Mouse (Mus musculus): ENCODE measurements around the gene Ccdc33. TPM values are rescaled to one million over a fixed set of nuclear protein-coding genes. Genes with fewer than 3 reads are reported as not detected.

The Ccdc33 gene
- total and polyA plus RNA-seq, 3 experiments, result 0.21 to 1.0 TPM; not detected in 1

GRCm38 (mm10) chr9:58110787-58111186 is 7.8 kb downstream of the Ccdc33 start:
- TF ChIP-seq CHD2 (IDR thresholded peaks at IDR 0.05; ENCODE audit: low read length) (no peak), ZNF384 (IDR thresholded peaks at IDR 0.05; ENCODE audit: low read depth, low read length) (no peak), CTCF (conservative IDR thresholded peaks at IDR 0.05 in 1 of 2, IDR thresholded peaks at IDR 0.05 in 1 of 2; ENCODE audit: low read depth in 2 of 2, low read length in 2 of 2) (no peak), NELFE (IDR thresholded peaks at IDR 0.05; ENCODE audit: low read depth, low read length) (no peak), ZKSCAN1 (IDR thresholded peaks at IDR 0.05; ENCODE audit: borderline replicate concordance, low read depth, low read length) (no peak), MYC (IDR thresholded peaks at IDR 0.05; ENCODE audit: low read depth, low read length) (no peak), SIN3A (IDR thresholded peaks at IDR 0.05; ENCODE audit: low read length) (no peak), USF1 (IDR thresholded peaks at IDR 0.05; ENCODE audit: low read depth, low read length) (no peak), PAX5 (IDR thresholded peaks at IDR 0.05; ENCODE audit: low read length) (no peak), RAD21 (IDR thresholded peaks at IDR 0.05; ENCODE audit: low read depth, low read length) (no peak), MAFK (IDR thresholded peaks at IDR 0.05; ENCODE audit: insufficient replicate concordance, low read length) (no peak), TCF12 (IDR thresholded peaks at IDR 0.05; ENCODE audit: low read depth, low read length) (no peak), CHD1 (IDR thresholded peaks at IDR 0.05; ENCODE audit: low read depth, low read length) (no peak), MAZ (IDR thresholded peaks at IDR 0.05; ENCODE audit: low read depth, low read length) (no peak)
- in situ Hi-C loops (cut with MboI; ENCODE audit: low pct_ligation_motif_present, low pct_unique_long_range_greater_than_20kb, low sequenced_read_pairs), result no loop called here
- dilution Hi-C loops (cut with MboI; ENCODE audit: extremely low pct_ligation_motif_present, extremely low pct_unique_long_range_greater_than_20kb, low sequenced_read_pairs), result no loop called here

GRCm38 (mm10) chr9:58107494-58107893 is 11.1 kb downstream of the Ccdc33 start:
- dilution Hi-C loops (cut with MboI; ENCODE audit: extremely low pct_ligation_motif_present, extremely low pct_unique_long_range_greater_than_20kb, low sequenced_read_pairs), result no loop called here

More at GRCm38 (mm10) chr9:58110787-58111186, 7.8 kb downstream of the Ccdc33 start:
- no peak overlapping the region for H3K4me2 ChIP-seq (ENCODE audit: insufficient read depth, low read depth, poor library complexity, severe bottlenecking)
- no peaks in the 10 kb centered on the region for H3K27me3 ChIP-seq (replicated peaks)
- H3K9me3 ChIP-seq (replicated peaks; ENCODE audit: low read length), result no peaks in the 10 kb centered on the region
- H3K79me2 ChIP-seq (replicated peaks; ENCODE audit: control insufficient read depth, extremely low read depth, insufficient read depth, poor library complexity, severe bottlenecking), result no peaks in the 10 kb centered on the region
- no peak overlapping the region for H3K4me3 ChIP-seq (replicated peaks in 1 of 3; ENCODE audit: low read depth in 2 of 3, low read length in 2 of 3, poor library complexity in 1 of 3)
- no peak for DNase-seq (ENCODE audit: extremely low read depth)
- no peak overlapping the region for H3K9ac ChIP-seq (ENCODE audit: insufficient read depth, low read depth)
- no peaks in the 10 kb centered on the region for H3K36me3 ChIP-seq (replicated peaks in 1 of 2; ENCODE audit: control insufficient read depth in 1 of 2, insufficient read depth in 1 of 2, low read length in 1 of 2)
- H3K4me1 ChIP-seq (ENCODE audit: control insufficient read depth in 1 of 2, insufficient read depth in 2 of 2), result peaks cover 4 to 37% of the 10 kb centered on the region in 2 experiments
- no peak overlapping the region for H3K27ac ChIP-seq (ENCODE audit: insufficient read depth, low read depth)

More at GRCm38 (mm10) chr9:58107494-58107893, 11.1 kb downstream of the Ccdc33 start:
- in situ Hi-C loops (cut with MboI; ENCODE audit: low pct_ligation_motif_present, low pct_unique_long_range_greater_than_20kb, low sequenced_read_pairs), result no loop called here
- no peaks in the 10 kb centered on the region for H3K79me2 ChIP-seq (replicated peaks; ENCODE audit: control insufficient read depth, extremely low read depth, insufficient read depth, poor library complexity, severe bottlenecking)
- no peak for DNase-seq (ENCODE audit: extremely low read depth)
- H3K9me3 ChIP-seq (replicated peaks; ENCODE audit: low read length), result no peaks in the 10 kb centered on the region
- H3K27me3 ChIP-seq (replicated peaks), result no peaks in the 10 kb centered on the region
- no peak for TF ChIP-seq CHD1 (IDR thresholded peaks at IDR 0.05; ENCODE audit: low read depth, low read length)
- TF ChIP-seq UBTF (IDR thresholded peaks at IDR 0.05; ENCODE audit: low read depth, low read length), result no peak
- no peak for TF ChIP-seq ZKSCAN1 (IDR thresholded peaks at IDR 0.05; ENCODE audit: borderline replicate concordance, low read depth, low read length)
- TF ChIP-seq ZNF384 (IDR thresholded peaks at IDR 0.05; ENCODE audit: low read depth, low read length), result no peak
- no peak for TF ChIP-seq POLR2A (IDR thresholded peaks at IDR 0.05; ENCODE audit: low read depth, low read length)
- no peak overlapping the region for H3K27ac ChIP-seq (ENCODE audit: insufficient read depth, low read depth)
- H3K9ac ChIP-seq (ENCODE audit: insufficient read depth, low read depth), result no peak overlapping the region
- H3K4me3 ChIP-seq (replicated peaks in 1 of 3; ENCODE audit: low read depth in 2 of 3, low read length in 2 of 3, poor library complexity in 1 of 3), result no peak overlapping the region
- peaks cover 0 to 18% of the 10 kb centered on the region in 2 experiments; a peak in 2 of 4 replicates for H3K4me1 ChIP-seq (ENCODE audit: control insufficient read depth in 1 of 2, insufficient read depth in 2 of 2)
- no peak overlapping the region for H3K4me2 ChIP-seq (ENCODE audit: insufficient read depth, low read depth, poor library complexity, severe bottlenecking)
- no peaks in the 10 kb centered on the region for H3K36me3 ChIP-seq (replicated peaks in 1 of 2; ENCODE audit: control insufficient read depth in 1 of 2, insufficient read depth in 1 of 2, low read length in 1 of 2)

Measured in CH12.LX (cell line).